Mouse (Mus musculus) kidney, adult 2 months (tissue): Measurements from ENCODE around the gene Nln. TPM values are rescaled to one million over a fixed set of nuclear protein-coding genes. Genes with fewer than 3 reads are reported as not detected.

ENCODE experiments used
- DNase-seq: peaks from one replicate; pipeline ENCODE4 v3.0.0; 2021
- H3K27ac ChIP-seq: fragments of 200-500 bp; 2 replicates; pipeline ENCODE4 v1.5.1; 2012; ENCODE audit warnings: low read depth, low read length, control low read depth, inconsistent platforms; ENCODE audit not compliant: insufficient read depth
- H3K27me3 ChIP-seq: fragments of 200-500 bp; replicated peaks from 2 replicates; pipeline ENCODE4 v1.6.1; 2012; ENCODE audit warnings: mild to moderate bottlenecking, moderate library complexity, low read length, inconsistent platforms; ENCODE audit not compliant: control insufficient read depth, insufficient read depth
- H3K36me3 ChIP-seq: fragments of 200-500 bp; 2 replicates; pipeline ENCODE4 v1.6.1; 2012; ENCODE audit warnings: mild to moderate bottlenecking, moderate library complexity, low read length, inconsistent platforms; ENCODE audit not compliant: control insufficient read depth, insufficient read depth
- H3K4me1 ChIP-seq: fragments of 200-500 bp; 2 replicates; pipeline ENCODE4 v1.6.1; 2011; ENCODE audit warnings: low read length; ENCODE audit not compliant: control insufficient read depth, insufficient read depth
- H3K4me3 ChIP-seq: fragments of 200-500 bp; 2 replicates; pipeline ENCODE4 v1.5.1; 2011; ENCODE audit warnings: mild to moderate bottlenecking, low read depth, low read length, control low read depth; ENCODE audit not compliant: insufficient read depth
- CTCF ChIP-seq: fragments of 200-500 bp; conservative IDR thresholded peaks from 2 replicates; pipeline ENCODE4 v1.5.1; 2011; ENCODE audit warnings: low read depth, mild to moderate bottlenecking, control low read depth, low read length, moderate library complexity, mixed read lengths; ENCODE audit not compliant: insufficient read depth, insufficient read length
- POLR2A ChIP-seq: fragments of 200-500 bp; IDR thresholded peaks from one replicate; pipeline ENCODE4 v1.6.1; 2011; ENCODE audit warnings: low read depth, low read length, control low read depth
- WGBS: fragments of 180-500 bp; shearing (Covaris S2); methylation state at CpG from one replicate; pipeline ENCODE4 v1.1.7; 2018; 5-methylcytosine and 5-hydroxymethylcytosine counted together
- polyA plus RNA-seq: library from polyadenylated mRNA; depleted of rRNA; stranded (reverse); fragments of >200 nt; gene quantifications from 2 replicates; pipeline ENCODE4 v1.2.3, GENCODE M21; 2012; rRNA removed

Nln gene
- 10.7 and 11.3 TPM in 2 replicates for polyA plus RNA-seq

DNA sequence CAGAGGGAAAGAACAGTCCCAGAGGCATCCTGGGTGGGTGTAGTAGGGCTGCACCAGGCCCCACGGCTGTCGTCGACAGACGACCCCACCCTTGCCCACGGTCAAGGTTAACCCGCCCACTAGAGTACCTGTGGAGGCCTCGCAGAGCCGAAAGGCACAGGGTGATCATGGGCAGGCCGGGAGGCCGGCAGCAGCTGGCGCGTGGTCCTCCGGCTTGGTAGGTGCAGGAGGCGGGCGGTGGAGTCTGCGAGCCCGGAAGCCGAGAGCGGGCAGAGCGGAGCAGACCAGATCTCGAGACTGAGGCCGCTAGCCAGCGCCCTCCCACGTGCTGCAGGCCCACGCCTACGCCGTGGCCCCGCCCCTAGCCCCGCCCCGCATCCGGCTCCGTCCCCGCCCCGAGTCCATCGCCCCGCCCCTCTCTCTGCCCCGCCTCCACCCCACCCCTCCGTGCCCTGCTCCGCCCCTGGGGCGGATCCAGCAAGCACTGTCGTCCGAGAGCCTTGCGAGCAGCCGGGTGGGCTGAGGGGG is at the start of gene Nln, which contains the start of gene Sgtb:
Gene Nln, minus strand, starts transcription at position 327 of the 528 bp plus-strand sequence.
Gene Sgtb, plus strand, starts transcription at position 454 of the 528 bp plus-strand sequence.
- peak; percentile 16 for TF ChIP-seq POLR2A
- TF ChIP-seq CTCF = no peak
- peaks cover 3% of the 10 kb centered on the region; the same call in 1 of the 2 replicates for H3K4me1 ChIP-seq
- H3K4me3 ChIP-seq = peak within 1 kb of the TSS; percentile 79
- H3K36me3 ChIP-seq = no peaks in the 10 kb centered on the region
- peak within 1 kb of the TSS; percentile 39; the same call in 1 of the 2 replicates for H3K27ac ChIP-seq
- peak; percentile 94 for DNase-seq
- no peaks in the 10 kb centered on the region for H3K27me3 ChIP-seq
- under 1% methylated on average over 26 of the region's 44 CpGs for WGBS

GRCm38 (mm10) chr13:104155686-104156085 is 46.3 kb upstream of the Nln start:
- Histone ChIP-seq H3K4me1 (no peaks in the 10 kb centered on the region), H3K27me3 (no peaks in the 10 kb centered on the region), H3K27ac (no peak overlapping the region), H3K36me3 (peaks cover 7% of the 10 kb centered on the region), H3K4me3 (no peak overlapping the region)
- no peak for DNase-seq
- WGBS = 70% methylated on average over 1 of the region's 1 CpGs
- TF ChIP-seq POLR2A (no peak), CTCF (no peak)

GRCm38 (mm10) chr13:104155106-104155505 is 45.7 kb upstream of the Nln start:
- 85% methylated on average over 7 of the region's 7 CpGs for WGBS
- Histone ChIP-seq H3K4me1 (no peaks in the 10 kb centered on the region), H3K36me3 (peaks cover 7% of the 10 kb centered on the region), H3K4me3 (no peak overlapping the region), H3K27ac (no peak overlapping the region), H3K27me3 (no peaks in the 10 kb centered on the region)
- DNase-seq = no peak
- TF ChIP-seq POLR2A (no peak), CTCF (no peak)

- peaks cover 7% of the 10 kb centered on the region for H3K36me3 ChIP-seq
- H3K27ac ChIP-seq = no peak overlapping the region
- H3K27me3 ChIP-seq = no peaks in the 10 kb centered on the region
- 92% methylated on average over 5 of the region's 5 CpGs for WGBS
- H3K4me3 ChIP-seq = no peak overlapping the region
- no peak for DNase-seq
- no peaks in the 10 kb centered on the region for H3K4me1 ChIP-seq
- TF ChIP-seq CTCF = no peak
- TF ChIP-seq POLR2A = no peak
Measured at GRCm38 (mm10) chr13:104154180-104154579, 44.8 kb upstream of the Nln start.

DNA sequence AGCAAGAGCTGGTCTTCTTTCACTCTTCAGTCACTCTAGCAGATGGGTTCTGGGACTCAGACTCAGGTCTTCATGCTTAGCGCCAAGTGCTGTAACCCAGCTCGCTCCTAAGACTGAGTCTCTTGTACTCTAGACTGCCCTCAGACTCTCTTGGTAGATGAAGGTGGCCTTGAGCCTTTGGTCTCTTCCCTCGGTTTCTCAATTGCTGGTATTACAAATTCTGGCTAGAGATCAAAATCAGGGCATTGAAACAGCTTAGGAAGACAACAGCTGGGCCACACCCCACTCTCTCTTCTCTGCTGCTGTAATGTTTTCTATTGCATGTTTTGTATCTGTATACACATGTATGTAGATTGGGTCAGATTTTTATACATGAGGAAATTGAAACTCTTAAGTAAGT is 36.2 kb upstream of the Nln start:
- Histone ChIP-seq H3K4me1 (no peaks in the 10 kb centered on the region), H3K27me3 (no peaks in the 10 kb centered on the region), H3K4me3 (no peak overlapping the region), H3K36me3 (peaks cover 5% of the 10 kb centered on the region), H3K27ac (no peak overlapping the region)
- peak; percentile 22 for DNase-seq
- WGBS = 81% methylated on average over 3 of the region's 3 CpGs
- TF ChIP-seq CTCF (no peak), POLR2A (no peak)

DNA sequence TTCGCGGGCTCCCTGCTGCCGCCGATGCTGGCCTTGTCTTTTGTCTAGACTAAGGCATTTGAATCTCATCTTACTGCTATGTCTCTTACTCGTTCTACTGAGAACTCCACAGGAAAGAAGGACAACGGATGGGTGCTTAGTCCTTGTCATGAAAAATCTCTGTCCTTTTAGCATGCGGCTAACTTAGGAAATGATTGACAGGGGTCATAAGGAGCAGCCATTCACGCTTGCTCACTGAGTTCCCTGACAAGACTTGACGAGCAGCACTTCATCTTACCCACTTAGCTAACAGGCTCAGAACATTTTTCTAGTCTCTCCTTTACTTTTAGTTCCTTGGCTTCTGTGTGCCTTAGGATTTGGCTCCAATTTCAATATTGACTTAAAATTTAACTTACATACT is 35.5 kb upstream of the Nln start:
- peak; percentile 66 for DNase-seq
- Histone ChIP-seq H3K27ac (no peak overlapping the region), H3K4me3 (no peak overlapping the region), H3K27me3 (no peaks in the 10 kb centered on the region), H3K4me1 (no peaks in the 10 kb centered on the region), H3K36me3 (peaks cover 5% of the 10 kb centered on the region)
- 66% methylated on average over 9 of the region's 9 CpGs for WGBS
- no peak for TF ChIP-seq POLR2A
- no peak for TF ChIP-seq CTCF

- H3K27ac ChIP-seq = no peak overlapping the region
- WGBS = 43% methylated on average over 13 of the region's 13 CpGs
- TF ChIP-seq POLR2A (no peak), CTCF (peak; percentile 81)
- DNase-seq = peak; percentile 83
- no peak overlapping the region for H3K4me3 ChIP-seq
- peaks cover 2% of the 10 kb centered on the region; the same call in 1 of the 2 replicates for H3K36me3 ChIP-seq
- H3K27me3 ChIP-seq = no peaks in the 10 kb centered on the region
- H3K4me1 ChIP-seq = no peaks in the 10 kb centered on the region
Measured at GRCm38 (mm10) chr13:104139369-104140209, 30.2 kb upstream of the Nln start.
